Mouse (Mus musculus) neutrophil, adult 83 days (primary cell): Measurements from ENCODE around the gene Reep6. TPM values are rescaled to one million over a fixed set of nuclear protein-coding genes. Genes with fewer than 3 reads are reported as not detected.

ENCODE experiments used
- total RNA-seq, 2 experiments: library from RNA; stranded (reverse); gene quantifications; one replicate each; pipeline ENCODE4 v1.2.4; 2023

The Reep6 gene
- total RNA-seq = 1 to 10 TPM; 3.3 to 3.6 TPM

DNA sequence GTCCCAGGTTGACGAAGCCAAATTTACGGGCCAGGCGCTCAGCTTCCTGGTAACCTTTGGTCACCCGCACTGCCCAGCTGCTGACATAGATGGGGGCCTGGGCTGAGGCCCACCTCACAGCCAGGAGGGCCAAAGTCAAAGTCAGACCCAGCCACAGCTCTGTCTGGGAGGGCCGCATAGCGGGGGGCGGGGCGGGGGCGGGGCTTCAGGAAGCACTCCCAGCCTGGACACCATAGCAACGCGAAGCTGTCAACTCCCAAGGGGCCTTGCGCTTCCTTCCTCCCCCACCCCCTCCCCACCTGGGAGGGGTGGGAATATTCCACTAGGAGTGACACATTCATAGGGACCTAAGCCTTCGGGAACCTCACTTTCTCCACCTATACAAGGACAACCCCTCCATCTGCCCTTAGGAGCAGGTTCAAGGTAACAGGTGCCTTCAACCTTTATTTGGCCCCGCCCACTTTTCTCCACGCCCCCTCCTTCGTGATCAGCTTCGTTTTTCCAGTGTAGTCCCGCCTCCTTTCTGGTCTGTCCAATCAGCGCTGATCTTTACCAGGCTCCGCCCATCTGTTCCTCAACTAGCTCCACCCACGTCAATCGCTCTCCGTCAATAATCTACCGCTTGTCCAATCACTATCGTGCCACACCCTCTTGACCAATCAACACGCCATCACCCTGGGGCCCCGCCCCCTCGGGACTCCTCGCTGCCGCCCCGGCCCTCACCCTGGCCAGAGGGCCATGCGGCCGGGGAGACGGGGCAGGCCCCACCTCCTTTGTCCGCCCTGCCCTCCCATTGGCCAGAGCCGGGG lies at the start of gene Reep6, which contains the start of gene Pcsk4:
TSS of gene Reep6 (plus strand) at position 681 of the 809 bp plus-strand sequence.
TSS of gene Pcsk4 (minus strand) at position 226 of the 809 bp plus-strand sequence.

DNA sequence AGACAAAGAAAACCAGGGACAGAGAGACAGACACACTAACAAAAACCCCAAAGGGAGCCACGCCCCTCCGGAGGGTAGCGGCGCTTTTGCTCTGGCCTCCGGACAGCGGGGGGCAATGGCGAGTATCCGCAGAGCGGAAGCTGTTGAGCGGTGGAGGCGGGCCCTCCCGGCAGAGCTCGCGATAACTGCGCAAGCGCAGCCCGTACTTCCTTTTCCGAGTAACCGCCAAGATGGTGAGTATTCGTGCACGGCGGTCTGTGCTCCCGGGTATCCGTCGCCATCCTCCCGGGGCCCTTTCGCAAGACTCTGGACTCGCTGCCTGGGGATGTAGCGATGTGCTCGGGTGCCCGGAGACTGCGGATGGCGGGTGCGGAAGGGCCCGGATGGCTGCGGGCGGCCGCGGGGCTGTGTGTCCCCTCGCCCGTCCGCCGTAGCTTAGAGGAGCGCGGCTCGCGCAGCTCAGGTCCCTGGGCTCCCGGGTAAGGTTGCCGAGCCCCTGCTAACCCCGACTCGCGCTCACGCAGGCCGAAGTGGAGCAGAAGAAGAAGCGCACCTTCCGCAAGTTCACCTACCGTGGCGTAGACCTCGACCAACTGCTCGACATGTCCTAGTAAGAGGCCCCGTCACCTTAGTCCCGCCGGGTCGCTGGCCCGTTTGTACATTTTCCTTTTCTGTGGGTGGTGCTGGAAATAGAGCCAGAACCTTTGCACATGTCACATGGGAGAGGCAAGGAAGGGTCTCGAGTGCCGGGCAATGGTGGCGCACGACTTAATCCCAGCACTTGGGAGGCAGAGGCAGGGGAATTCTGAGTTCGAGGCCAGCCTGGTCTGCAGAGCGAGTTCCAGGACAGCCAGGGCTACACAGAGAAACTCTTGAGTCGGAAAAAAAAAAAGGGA lies 37.3 kb upstream of the Reep6 start, which contains the start of gene Rps15:
TSS of gene Rps15 (plus strand) at position 203 of the 896 bp plus-strand sequence.

DNA sequence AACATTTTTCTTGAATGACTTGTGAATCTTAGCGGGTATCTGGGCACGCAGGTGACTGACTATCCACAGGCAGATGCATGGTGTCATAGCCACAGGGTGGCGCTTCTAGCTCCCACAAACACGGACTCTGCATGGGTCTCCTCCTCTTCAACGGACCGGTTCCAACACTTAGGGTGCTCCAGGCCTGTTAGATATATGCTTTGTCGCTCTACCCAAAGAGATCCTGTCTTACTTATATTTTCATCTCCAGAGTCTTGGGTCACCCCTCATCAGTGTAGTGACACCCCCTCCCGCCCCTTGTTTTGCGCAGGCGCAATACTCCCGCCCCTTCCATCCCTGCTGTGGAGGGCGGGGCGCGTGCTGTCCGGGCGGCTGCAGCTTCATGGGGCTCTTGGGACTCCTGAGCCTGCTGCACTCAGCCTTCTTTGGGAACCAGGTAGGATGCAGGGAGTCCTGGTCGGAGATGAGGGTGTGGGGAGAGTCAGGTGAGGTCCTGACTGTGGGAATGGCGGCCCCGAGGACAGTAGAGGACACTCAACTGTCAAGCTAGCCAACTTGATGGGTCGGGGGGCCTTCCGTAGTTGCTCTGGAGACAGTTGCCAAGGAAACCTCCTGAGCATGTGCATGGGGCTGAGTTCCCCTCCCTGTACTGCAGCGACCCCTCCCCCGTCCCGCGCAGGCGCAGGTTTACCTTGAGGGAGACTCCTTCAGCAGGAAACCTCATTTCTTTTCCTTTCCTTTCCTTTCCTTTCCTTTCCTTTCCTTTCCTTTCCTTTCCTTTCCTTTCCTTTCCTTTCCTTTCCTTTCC lies 33.9 kb upstream of the Reep6 start, which contains the start of gene Apc2:
TSS of gene Apc2 (plus strand) at position 360 of the 808 bp plus-strand sequence.

DNA sequence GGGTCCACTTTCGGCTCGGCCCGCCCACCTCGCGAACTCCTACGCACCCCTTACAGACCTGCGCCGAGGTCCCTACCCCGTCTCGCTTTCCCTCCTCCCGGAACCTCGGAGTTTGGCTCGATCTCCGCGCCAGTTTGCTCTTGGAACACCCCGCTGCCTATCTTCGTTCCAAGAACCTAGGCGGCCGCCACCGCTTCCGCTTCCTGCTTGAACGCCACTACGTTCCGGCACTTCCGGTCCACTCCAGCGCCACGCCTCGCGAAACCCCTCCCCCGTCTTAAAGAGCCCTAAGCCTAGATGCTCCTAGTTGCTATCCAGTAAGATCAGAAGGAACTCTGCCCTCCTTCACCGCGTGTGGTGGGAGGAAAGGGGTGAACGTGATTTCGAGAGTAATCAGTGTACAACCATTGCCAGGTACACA lies 9.4 kb upstream of the Reep6 start, which contains the start of gene 2310011J03Rik:
TSS of gene 2310011J03Rik (minus strand) at position 198 of the 421 bp plus-strand sequence.

GRCm38 (mm10) chr10:80348244-80348781 lies 18.6 kb downstream of the Reep6 start, which contains the start of gene Adamtsl5:
Gene Adamtsl5 (minus strand): TSS chr10:80348412.

DNA sequence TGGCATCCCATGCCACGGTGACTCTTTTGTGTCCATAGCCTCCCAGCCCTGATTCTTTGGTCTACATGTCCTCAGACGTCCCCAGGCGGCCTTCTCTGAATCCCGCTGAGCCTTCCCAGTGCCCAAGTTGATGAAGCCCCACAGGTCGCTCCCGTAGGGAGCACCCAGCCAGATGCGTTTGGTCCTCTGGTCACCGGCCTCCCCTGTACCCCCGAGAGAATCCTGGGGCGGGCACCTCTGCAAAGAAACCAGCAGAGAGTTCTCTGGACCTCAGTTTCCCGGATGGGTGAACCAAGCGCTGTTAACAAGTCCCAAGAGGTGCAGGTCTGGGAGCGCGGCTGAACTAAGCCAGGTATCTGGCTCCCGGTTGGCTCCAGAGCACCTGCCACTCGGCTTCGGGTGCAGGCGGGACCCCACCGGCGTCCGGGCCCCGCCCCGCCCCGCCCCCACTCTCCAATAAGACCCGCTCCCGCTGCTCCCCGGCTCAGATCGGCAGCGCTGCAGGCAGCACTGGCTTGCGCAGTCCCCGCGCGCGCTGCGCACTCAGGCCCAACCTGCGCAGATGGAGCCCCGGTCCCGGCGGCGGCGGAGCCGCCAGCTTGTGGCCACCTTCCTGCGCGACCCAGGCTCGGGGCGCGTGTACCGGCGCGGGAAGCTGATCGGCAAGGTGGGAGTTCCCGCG lies 26.4 kb downstream of the Reep6 start, which contains the start of gene Plk5:
TSS of gene Plk5 (plus strand) at position 459 of the 682 bp plus-strand sequence.

Other genes starting within 250 kb of the Reep6 start
- gene Sbno2, start 224.4 kb upstream of the Reep6 start, total RNA-seq = 100 to 1,000 TPM; 125 to 162 TPM
- gene Stk11, start 214.2 kb upstream of the Reep6 start, total RNA-seq = 100 to 1,000 TPM; 175 to 179 TPM
- gene Atp5d, start 191.3 kb upstream of the Reep6 start, total RNA-seq = 100 to 1,000 TPM; 122 to 126 TPM
- gene Cbarp, start 189.1 kb upstream of the Reep6 start, total RNA-seq = 1 to 10 TPM; 1.3 to 1.7 TPM
- 100 to 1,000 TPM; 232 to 270 TPM for gene Midn, start 181.7 kb upstream of the Reep6 start, total RNA-seq
- gene Cirbp, start 164.0 kb upstream of the Reep6 start, total RNA-seq = 10 to 100 TPM; 33.5 to 40.3 TPM
- gene 1600002K03Rik, start 157.0 kb upstream of the Reep6 start, total RNA-seq = 1 to 10 TPM; 5.4 to 6.7 TPM
- gene Efna2, start 150.5 kb upstream of the Reep6 start, total RNA-seq = under 1 TPM in 1 of 2 experiments, not detected in 1; 0.24 TPM
- 10 to 100 TPM; 32.2 to 32.6 TPM for gene Mum1, start 103.5 kb upstream of the Reep6 start, total RNA-seq
- gene Ndufs7, start 80.8 kb upstream of the Reep6 start, total RNA-seq = 10 to 100 TPM; 62.6 to 65.8 TPM
- gene Gamt, start 68.9 kb upstream of the Reep6 start, total RNA-seq = 1 to 10 TPM; 4.8 to 8.8 TPM
- gene Dazap1, start 68.5 kb upstream of the Reep6 start, total RNA-seq = 100 to 1,000 TPM in 1 of 2 experiments, 10 to 100 TPM in 1; 96.6 to 113 TPM
- gene Rps15, start 37.5 kb upstream of the Reep6 start, total RNA-seq = 100 to 1,000 TPM; 865 to 877 TPM
- not detected for gene Apc2, start 34.0 kb upstream of the Reep6 start, total RNA-seq
- gene 2310011J03Rik, start 9.4 kb upstream of the Reep6 start, total RNA-seq = 10 to 100 TPM; 21.5 to 26.4 TPM
- under 1 TPM in 1 of 2 experiments, not detected in 1; 0.66 TPM for gene Pcsk4, start 455 bp upstream of the Reep6 start, total RNA-seq
- gene Adamtsl5, start 18.5 kb downstream of the Reep6 start, total RNA-seq = under 1 TPM; 0.53 to 0.55 TPM
- gene Plk5, start 26.5 kb downstream of the Reep6 start, total RNA-seq = not detected
- gene Mex3d, start 57.7 kb downstream of the Reep6 start, total RNA-seq = 1 to 10 TPM; 3.3 to 4.2 TPM
- 10 to 100 TPM; 41.9 to 49.5 TPM for gene Mbd3, start 69.6 kb downstream of the Reep6 start, total RNA-seq
- gene Uqcr11, start 76.9 kb downstream of the Reep6 start, total RNA-seq = 100 to 1,000 TPM; 101 to 112 TPM
- 10 to 100 TPM; 50.5 to 63.1 TPM for gene Tcf3, start 103.7 kb downstream of the Reep6 start, total RNA-seq
- gene Onecut3, start 164.9 kb downstream of the Reep6 start, total RNA-seq = not detected
- under 1 TPM; 0.11 TPM for gene Atp8b3, start 209.2 kb downstream of the Reep6 start, total RNA-seq
- 10 to 100 TPM; 55.9 to 56.9 TPM for gene Rexo1, start 231.6 kb downstream of the Reep6 start, total RNA-seq
- 10 to 100 TPM in 1 of 2 experiments, 1 to 10 TPM in 1; 8.4 to 10.7 TPM for gene Klf16, start 247.4 kb downstream of the Reep6 start, total RNA-seq